Mouse (Mus musculus) mature B cell (primary cell): ENCODE measurements around the gene Bnip2.

ENCODE experiments used
- in situ Hi-C: fragments of 300-500 bp; cut with MboI; formaldehyde crosslinking; loops from 2 replicates; pipeline ENCODE4 v1.14.3; 2019

The Bnip2 gene

GRCm38 (mm10) chr9:70048751-70049415 is 59.6 kb downstream of the Bnip2 start:
- in situ Hi-C loops, result no loop called here

GRCm38 (mm10) chr9:70049416-70049783 is 60.1 kb downstream of the Bnip2 start:
- in situ Hi-C loops, result no loop called here

GRCm38 (mm10) chr9:70049839-70050238 is 60.6 kb downstream of the Bnip2 start:
- in situ Hi-C loops, result no loop called here

GRCm38 (mm10) chr9:70052730-70053129 is 63.5 kb downstream of the Bnip2 start:
- in situ Hi-C loops, result no loop called here

- in situ Hi-C loops, result no loop called here
Observed at GRCm38 (mm10) chr9:70053411-70053810, 64.1 kb downstream of the Bnip2 start.
